Mouse (Mus musculus) embryonic stem cell, embryonic (primary cell): ENCODE results near the gene Tgm2.

Source experiments
- CTCF ChIA-PET, 4 experiments: fragments of 300-600 bp in 2 of 4; fragments of 350-600 bp in 2 of 4; sonication (Branson Sonifier 250); formaldehyde crosslinking; loops; one replicate each; lab custom pipeline; 2022; ENCODE audit warnings: inconsistent platforms in 2 of 4; lab: Charles Lee
- POLR2A ChIA-PET, 4 experiments: fragments of 300-600 bp in 2 of 4; fragments of 350-600 bp in 2 of 4; sonication (Branson Sonifier 250); formaldehyde crosslinking; loops; one replicate each; lab custom pipeline; 2022; ENCODE audit warnings: antibody characterized with exemption in 4 of 4, inconsistent platforms in 1 of 4; lab: Charles Lee

Gene Tgm2

GRCm38 (mm10) chr2:158078971-158079370, 67.3 kb downstream of the Tgm2 start:
- ChIA-PET POLR2A (interaction anchor here in 2 of 4 experiments (0.8 to 1.2 kb wide), 4 partner anchors 12 to 76 kb away, joined by 3 read pairs; no protein-coding TSS in a partner anchor), CTCF (interaction anchor here in 3 of 4 experiments (0.5 to 1.5 kb wide), 6 partner anchors 74 to 227 kb away, joined by 3 to 5 read pairs (median 4); partner anchors contain the start of gene Lbp (in 1 of the 3))

GRCm38 (mm10) chr2:158077981-158078380, 68.3 kb downstream of the Tgm2 start:
- CTCF ChIA-PET, result interaction anchor here in 1 of 4 experiments (0.6 kb wide), 1 partner anchor 141 kb away, joined by 4 read pairs; no protein-coding TSS in a partner anchor

GRCm38 (mm10) chr2:158076690-158077089, 69.5 kb downstream of the Tgm2 start:
- POLR2A ChIA-PET, result interaction anchor here in 1 of 4 experiments (1.4 kb wide), 1 partner anchor 53 kb away, joined by 3 read pairs; no protein-coding TSS in a partner anchor

More at GRCm38 (mm10) chr2:158077981-158078380, 68.3 kb downstream of the Tgm2 start:
- POLR2A ChIA-PET, result interaction anchor here in 2 of 4 experiments (0.6 to 0.7 kb wide), 2 partner anchors 16 to 76 kb away, joined by 3 to 5 read pairs; no protein-coding TSS in a partner anchor

GRCm38 (mm10) chr2:158074835-158075234, 71.4 kb downstream of the Tgm2 start:
- ChIA-PET POLR2A (interaction anchor here in 2 of 4 experiments (1.1 to 2.1 kb wide), 6 partner anchors 8 to 478 kb away, joined by 3 to 7 read pairs (median 4); no protein-coding TSS in a partner anchor), CTCF (interaction anchor here in 3 of 4 experiments (0.6 to 1.4 kb wide), 9 partner anchors 8 to 138 kb away, joined by 3 to 4 read pairs (median 3); no protein-coding TSS in a partner anchor)

More at GRCm38 (mm10) chr2:158076690-158077089, 69.5 kb downstream of the Tgm2 start:
- CTCF ChIA-PET, result interaction anchor here in 2 of 4 experiments (0.7 to 1.4 kb wide), 3 partner anchors 9 to 128 kb away, joined by 3 to 4 read pairs (median 3); no protein-coding TSS in a partner anchor

GRCm38 (mm10) chr2:158071633-158071995, 74.6 kb downstream of the Tgm2 start:
- ChIA-PET CTCF (interaction anchor here in 2 of 4 experiments (1.2 to 1.5 kb wide), 2 partner anchors 8 to 139 kb away, joined by 3 read pairs; no protein-coding TSS in a partner anchor), POLR2A (interaction anchor here in 3 of 4 experiments (0.7 to 1.9 kb wide), 6 partner anchors 9 to 272 kb away, joined by 3 to 5 read pairs (median 3); no protein-coding TSS in a partner anchor)

- POLR2A ChIA-PET, result interaction anchor here in 2 of 4 experiments (0.6 to 1.9 kb wide), 6 partner anchors 8 to 272 kb away, joined by 3 to 5 read pairs (median 3); no protein-coding TSS in a partner anchor
- CTCF ChIA-PET, result interaction anchor here (0.6 to 1.5 kb wide), 5 partner anchors 9 to 245 kb away, joined by 3 read pairs; no protein-coding TSS in a partner anchor
These were observed 75.2 kb downstream of the Tgm2 start for GRCm38 (mm10) chr2:158070885-158071632.

GRCm38 (mm10) chr2:158068444-158068971, 77.7 kb downstream of the Tgm2 start:
- ChIA-PET CTCF (interaction anchor here in 2 of 4 experiments (0.6 to 1.6 kb wide), 3 partner anchors 8 to 190 kb away, joined by 3 to 4 read pairs (median 3); no protein-coding TSS in a partner anchor), POLR2A (interaction anchor here in 2 of 4 experiments (0.5 to 0.7 kb wide), 3 partner anchors 17 to 85 kb away, joined by 3 to 4 read pairs (median 3); no protein-coding TSS in a partner anchor)

GRCm38 (mm10) chr2:158067260-158067824, 78.9 kb downstream of the Tgm2 start:
- POLR2A ChIA-PET, result interaction anchor here in 1 of 4 experiments (0.7 to 1.7 kb wide), 5 partner anchors 8 to 114 kb away, joined by 3 to 7 read pairs (median 4); no protein-coding TSS in a partner anchor
- CTCF ChIA-PET, result interaction anchor here in 3 of 4 experiments (0.7 to 1.6 kb wide), 4 partner anchors 128 to 143 kb away, joined by 3 to 7 read pairs (median 4); no protein-coding TSS in a partner anchor

- ChIA-PET POLR2A (interaction anchor here in 2 of 4 experiments (0.8 to 1.7 kb wide), 4 partner anchors 9 to 115 kb away, joined by 3 to 7 read pairs (median 4); no protein-coding TSS in a partner anchor), CTCF (interaction anchor here in 3 of 4 experiments (0.5 to 1.6 kb wide), 9 partner anchors 8 to 922 kb away, joined by 3 to 7 read pairs (median 3); no protein-coding TSS in a partner anchor)
These were observed 79.8 kb downstream of the Tgm2 start for GRCm38 (mm10) chr2:158066456-158066855.
